Mouse (Mus musculus) c-Kit-positive CD71-negative TER-119-negative erythroid progenitor cells, embryonic 14.5 days (primary cell): Measurements from ENCODE around the gene Vti1a.
A peak's percentile ranks its signal among the peaks of the same experiment; 100 is the strongest.

Experiments
- DNase-seq: peaks from one replicate; pipeline ENCODE4 v3.0.0-alpha.2; 2013; ENCODE audit warnings: low read depth

Vti1a gene

DNA sequence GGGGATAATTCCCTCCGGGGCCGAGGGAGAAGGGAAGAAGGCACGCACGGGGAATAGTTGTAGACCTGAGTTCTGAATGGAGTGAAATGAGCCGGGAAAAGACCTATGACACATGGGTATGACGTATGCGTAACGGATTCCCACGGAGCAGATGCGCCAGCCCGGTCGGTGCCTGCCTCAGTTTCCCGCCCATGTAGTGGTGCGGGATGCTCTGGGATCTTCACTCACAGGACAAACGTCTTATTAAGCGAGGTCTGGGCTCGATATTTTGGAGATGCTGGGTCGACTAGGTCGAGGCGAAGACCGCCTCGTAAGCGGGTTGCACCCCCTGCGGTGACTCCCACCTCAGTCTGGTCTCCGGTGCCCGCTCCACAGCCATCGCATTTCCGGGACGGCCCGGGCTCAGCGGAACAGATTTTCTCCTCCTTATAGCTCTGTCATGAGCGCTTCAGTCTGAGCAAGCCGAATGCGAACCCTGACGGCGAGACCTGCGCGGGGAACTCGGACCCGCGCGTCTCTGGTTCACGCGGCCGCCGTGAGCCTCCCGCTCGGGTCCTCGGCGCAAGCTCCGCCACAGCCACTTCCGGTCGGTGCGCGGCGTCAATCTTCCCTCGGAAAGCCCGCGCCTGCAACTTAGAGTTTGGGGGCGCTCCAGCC, 515 bp upstream of the Vti1a start, which contains the start of gene Zdhhc6:
Gene Zdhhc6, minus strand, starts transcription at position 581 of the 657 bp plus-strand sequence.
- DNase-seq, result peak; percentile 64

DNA sequence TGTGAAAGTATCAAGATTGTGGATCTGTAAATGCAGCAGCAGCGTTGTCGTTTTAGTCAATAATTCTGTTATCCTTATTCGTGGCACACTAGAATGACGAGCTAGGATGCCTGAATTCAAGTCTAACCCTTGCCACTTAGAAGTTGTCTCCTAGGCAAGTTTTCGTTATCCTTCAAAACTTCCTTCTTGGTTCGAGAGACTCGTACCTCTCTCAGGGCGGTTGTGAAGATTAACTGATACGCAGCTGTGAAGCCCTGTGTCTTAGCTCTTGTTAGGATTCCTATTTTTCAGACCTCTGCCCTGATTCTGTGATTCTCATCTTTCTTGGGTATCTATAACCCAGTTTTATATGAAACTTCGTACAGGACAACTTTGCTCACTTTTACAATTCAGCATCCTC, 806 bp downstream of the Vti1a start:
- no peak for DNase-seq

DNA sequence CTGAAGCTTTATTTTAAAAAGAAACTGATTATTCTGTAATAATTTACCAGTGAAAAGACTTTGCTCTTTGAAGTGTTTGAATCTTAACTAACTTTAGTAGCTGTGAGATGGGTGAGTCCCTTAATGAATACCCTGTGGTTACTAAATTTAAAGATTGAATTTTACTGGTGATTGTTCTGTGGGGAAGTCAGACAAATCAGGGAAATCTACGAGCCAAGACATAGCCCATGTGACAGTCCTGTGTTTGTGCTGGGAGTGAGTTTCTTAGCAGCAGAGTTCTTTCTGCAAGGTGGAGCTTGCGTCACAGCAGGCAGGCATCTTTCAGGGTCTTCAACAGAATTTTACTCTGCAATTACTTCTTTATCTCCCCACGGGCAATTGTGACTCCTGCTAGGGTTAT, 2.9 kb downstream of the Vti1a start:
- no peak for DNase-seq

GRCm38 (mm10) chr19:55319521-55319920, 3.4 kb downstream of the Vti1a start:
- DNase-seq, result no peak

GRCm38 (mm10) chr19:55322604-55323003, 6.5 kb downstream of the Vti1a start:
- no peak for DNase-seq

- DNase-seq, result no peak
Measured at GRCm38 (mm10) chr19:55327510-55327909, 11.4 kb downstream of the Vti1a start.

- no peak for DNase-seq
Measured at GRCm38 (mm10) chr19:55331776-55332175, 15.7 kb downstream of the Vti1a start.

GRCm38 (mm10) chr19:55332641-55333268, 16.7 kb downstream of the Vti1a start:
- DNase-seq, result peak; percentile 67

GRCm38 (mm10) chr19:55335881-55336280, 19.8 kb downstream of the Vti1a start:
- peak; percentile 30 for DNase-seq

DNA sequence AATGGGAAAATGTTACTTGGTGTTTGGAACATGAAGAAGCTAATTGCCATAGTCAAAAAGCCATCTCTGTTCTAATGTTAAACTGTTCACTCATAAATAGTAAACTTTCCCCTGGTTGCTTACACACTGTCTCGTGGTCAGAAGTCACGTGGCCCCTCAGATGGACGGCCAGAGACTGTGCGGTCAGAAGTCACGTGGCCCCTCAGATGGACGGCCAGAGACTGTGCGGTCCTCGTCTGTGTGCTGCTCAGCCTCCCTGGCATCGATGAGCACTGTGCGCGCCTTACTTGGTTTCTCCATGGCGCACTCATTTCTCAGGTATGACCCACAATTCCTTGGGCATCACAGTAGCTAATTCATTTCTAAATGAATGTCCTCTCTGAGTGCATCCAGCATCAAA, 20.3 kb downstream of the Vti1a start:
- DNase-seq, result no peak

DNA sequence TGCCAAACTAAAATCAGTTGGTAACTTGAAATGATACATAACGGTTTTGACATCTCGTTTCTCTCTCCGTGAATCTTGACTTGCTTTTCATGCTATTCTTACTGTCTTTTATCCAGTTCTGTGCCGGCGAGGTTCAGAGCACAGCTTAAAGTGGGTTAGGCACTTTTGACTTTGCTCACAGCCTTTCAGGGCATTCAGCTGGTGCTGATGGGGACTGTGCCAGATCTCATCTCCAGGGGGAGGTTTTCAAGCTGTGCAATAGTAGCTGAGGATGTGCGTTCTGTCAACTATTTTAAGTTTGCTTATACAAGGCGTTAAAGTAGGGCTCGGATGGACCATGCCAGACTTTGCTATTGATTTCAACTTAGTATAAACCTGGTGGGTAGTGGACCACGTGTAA, 21.0 kb downstream of the Vti1a start:
- no peak for DNase-seq

DNA sequence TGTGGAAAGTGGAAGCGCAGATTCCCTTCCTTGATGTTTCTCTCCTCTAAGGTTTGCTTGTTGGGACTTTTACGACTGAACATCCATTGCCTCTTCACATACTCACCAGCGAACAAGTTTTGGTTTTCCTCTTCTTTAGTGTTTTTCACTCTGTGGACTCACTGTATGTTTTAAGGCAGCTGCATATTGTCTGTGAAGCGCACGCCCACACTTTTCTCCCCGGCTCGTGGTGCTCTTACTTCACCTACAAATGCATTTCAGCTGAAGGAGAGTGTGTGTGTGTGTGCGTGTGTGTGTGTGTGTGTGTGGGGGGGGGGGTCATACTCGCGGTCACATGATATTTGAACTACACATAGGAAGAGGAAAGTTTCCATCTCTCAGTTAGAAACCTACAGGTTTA, 21.6 kb downstream of the Vti1a start:
- DNase-seq, result no peak

DNA sequence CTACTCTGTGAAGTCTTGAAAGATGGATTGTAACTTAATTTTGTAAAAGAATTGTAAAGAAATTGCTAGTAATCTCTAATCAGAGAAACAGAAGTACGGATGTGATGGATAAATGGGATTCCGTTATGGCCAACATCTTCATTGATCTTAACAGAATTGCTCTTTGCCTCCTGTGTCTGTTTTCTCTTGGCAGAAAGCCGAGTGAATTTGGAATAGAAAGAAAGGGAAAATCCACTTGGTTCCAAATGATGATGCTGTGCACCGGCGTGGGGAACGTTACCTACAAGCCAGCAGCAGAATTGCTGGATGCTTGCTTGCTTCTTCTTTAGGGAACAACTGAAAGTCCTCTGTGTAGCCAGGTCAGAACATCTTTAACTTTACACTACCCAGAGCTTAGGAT, 24.4 kb downstream of the Vti1a start:
- no peak for DNase-seq

DNA sequence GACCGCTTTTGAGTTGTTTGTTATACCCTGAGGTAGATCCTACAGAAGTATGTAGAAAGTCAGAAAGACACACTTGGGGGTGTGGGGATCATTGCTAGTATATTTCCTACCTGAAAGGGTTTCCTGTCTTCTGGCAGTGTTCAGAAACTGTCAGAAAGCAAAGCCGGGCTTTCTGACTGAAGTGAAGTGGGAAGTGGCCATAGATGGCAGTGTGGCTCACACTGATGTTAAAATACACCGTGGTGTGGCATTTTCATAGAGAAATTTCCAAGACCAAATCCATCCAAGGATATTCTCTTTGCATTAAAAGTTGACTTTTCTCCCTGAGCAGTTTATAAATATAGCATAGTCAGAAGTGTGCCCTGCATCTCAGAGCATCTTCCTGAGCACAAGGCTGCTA, 25.3 kb downstream of the Vti1a start:
- DNase-seq, result no peak

GRCm38 (mm10) chr19:55342423-55342822, 26.3 kb downstream of the Vti1a start:
- no peak for DNase-seq

- DNase-seq, result no peak
Measured at GRCm38 (mm10) chr19:55343274-55343673, 27.2 kb downstream of the Vti1a start.

DNA sequence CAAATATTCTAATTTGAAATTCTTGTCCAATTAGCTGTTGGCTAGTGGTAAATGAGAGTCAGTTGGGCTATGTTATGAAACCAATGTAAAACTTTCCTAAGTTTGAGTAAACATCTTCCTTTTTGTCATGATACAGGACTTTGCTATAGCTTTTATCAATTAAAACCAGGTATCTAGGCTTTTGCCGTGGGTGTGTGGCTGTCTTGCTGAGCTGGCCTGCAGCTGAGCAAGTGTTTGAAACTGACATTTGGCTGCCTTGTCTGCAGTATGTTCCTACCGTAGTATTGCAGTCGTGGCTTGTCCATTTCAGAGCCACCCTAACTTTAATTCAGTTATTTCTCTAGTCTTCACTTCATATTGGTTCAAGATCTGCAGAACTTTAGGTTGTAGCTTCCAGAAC, 32.1 kb downstream of the Vti1a start:
- no peak for DNase-seq

GRCm38 (mm10) chr19:55350673-55351378, 34.7 kb downstream of the Vti1a start:
- no peak for DNase-seq

DNA sequence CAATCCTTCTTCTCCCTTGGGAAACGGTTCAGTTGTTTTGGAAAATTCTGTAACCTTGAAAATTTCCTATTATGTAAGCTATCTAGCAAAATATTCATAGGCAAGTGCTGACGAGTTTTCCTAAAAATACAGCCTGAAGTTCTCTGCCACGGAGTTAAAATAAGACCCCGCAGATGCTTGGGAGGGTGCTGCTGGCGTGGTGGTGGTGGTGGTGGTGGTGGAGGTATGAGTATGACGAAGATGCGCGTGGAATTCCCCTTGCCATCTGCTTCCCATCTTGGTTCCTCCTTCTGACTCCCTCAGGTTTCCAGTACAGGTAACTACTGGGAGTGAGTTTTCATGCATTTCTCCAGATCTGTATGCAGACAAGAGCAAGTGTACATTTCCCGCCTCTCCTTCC, 46.5 kb downstream of the Vti1a start:
- no peak for DNase-seq

DNA sequence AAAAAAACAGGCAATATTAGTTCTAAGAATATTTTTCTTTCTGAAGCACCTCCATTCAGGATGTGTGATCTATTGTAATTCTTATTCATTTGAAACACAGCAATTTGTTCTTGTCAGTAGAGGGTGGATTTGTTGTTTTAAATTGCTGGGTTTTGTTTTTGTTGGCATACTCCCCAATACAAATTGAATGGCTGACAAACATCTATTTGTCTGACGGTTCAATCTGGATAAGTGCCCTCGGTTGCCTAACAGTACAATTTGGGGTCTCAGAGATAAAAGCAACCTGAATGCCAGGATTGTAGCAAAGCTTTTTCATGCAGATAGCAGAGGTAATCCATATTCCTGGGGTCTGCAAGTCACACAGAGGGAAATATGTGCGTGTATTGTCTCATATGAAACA, 53.6 kb downstream of the Vti1a start:
- no peak for DNase-seq

GRCm38 (mm10) chr19:55376331-55376730, 60.2 kb downstream of the Vti1a start:
- DNase-seq, result no peak

DNA sequence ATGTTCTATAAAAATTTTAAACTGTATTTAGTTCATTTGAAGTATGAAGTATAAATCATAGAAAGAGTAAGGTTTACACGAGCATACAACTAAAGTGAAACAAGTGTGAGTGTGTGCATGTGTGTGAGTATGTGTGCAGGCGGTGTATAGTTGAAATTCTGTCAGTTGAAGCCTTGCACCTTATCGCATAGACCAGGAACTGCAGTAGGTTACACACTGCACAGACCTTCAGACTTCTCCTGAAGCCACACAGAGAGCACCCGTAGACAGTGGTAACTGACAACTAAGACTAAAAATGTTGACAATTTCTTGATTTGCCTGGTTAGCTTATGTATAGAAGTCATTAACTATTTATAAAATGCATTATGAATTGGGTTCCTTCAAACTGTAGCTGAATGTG, 61.4 kb downstream of the Vti1a start:
- no peak for DNase-seq

GRCm38 (mm10) chr19:55378884-55379283, 62.8 kb downstream of the Vti1a start:
- DNase-seq, result no peak
